Mouse (Mus musculus) liver, embryonic 13.5 days (tissue): ENCODE measurements at regions not wholly inside any gene's neighbourhood (a gene's known extent, or its start where the extent isn't known, plus 50 kb on each side); places are given as distances from the start of the nearest gene placed in this dataset.
"Not testable (repeated sequence)": the region's sequence is repeated elsewhere in the genome, so short reads cannot be mapped to it uniquely, and the experiment has no call there.

Experiments used
- ATAC-seq: fragments of 200-750 bp; cut with Nextera tagmentation; 2 replicates; pipeline ENCODE4 v1.8.0; 2017; ENCODE audit warnings: low read depth, mild to moderate bottlenecking, moderate number of reproducible peaks, moderate library complexity
- DNase-seq: peaks from one replicate; pipeline ENCODE4 v3.0.0; 2022
- H3K27ac ChIP-seq: fragments of 300-500 bp; sonication (generic); 2 replicates; pipeline ENCODE4 v1.5.1; 2015; ENCODE audit warnings: moderate library complexity, mild to moderate bottlenecking, inconsistent platforms
- H3K27me3 ChIP-seq: fragments of 300-500 bp; sonication (generic); 2 replicates; pipeline ENCODE4 v1.6.1; 2015; ENCODE audit warnings: mild to moderate bottlenecking, inconsistent platforms
- H3K36me3 ChIP-seq: fragments of 300-500 bp; sonication (generic); 2 replicates; pipeline ENCODE4 v1.6.1; 2015; ENCODE audit warnings: mild to moderate bottlenecking, inconsistent platforms
- H3K4me1 ChIP-seq: fragments of 300-500 bp; sonication (generic); replicated peaks from 2 replicates; pipeline ENCODE4 v1.6.1; 2015; ENCODE audit warnings: inconsistent platforms
- H3K4me2 ChIP-seq: fragments of 300-500 bp; sonication (generic); 2 replicates; pipeline ENCODE4 v1.6.1; 2015; ENCODE audit warnings: inconsistent platforms, mild to moderate bottlenecking, moderate library complexity
- H3K4me3 ChIP-seq: fragments of 300-500 bp; sonication (generic); replicated peaks from 2 replicates; pipeline ENCODE4 v1.5.1; 2015; ENCODE audit warnings: mild to moderate bottlenecking, inconsistent platforms
- H3K9ac ChIP-seq: fragments of 300-500 bp; sonication (generic); 2 replicates; pipeline ENCODE4 v1.6.1; 2015; ENCODE audit warnings: mild to moderate bottlenecking, inconsistent platforms
- H3K9me3 ChIP-seq: fragments of 300-500 bp; sonication (generic); replicated peaks from 2 replicates; pipeline ENCODE4 v1.6.1; 2016; ENCODE audit warnings: inconsistent platforms
- WGBS: fragments of 180-500 bp; shearing (Covaris S2); methylation state at CpG from one replicate; pipeline ENCODE4 v1.1.7; 2015; ENCODE audit not compliant: insufficient replicate concordance; 5-methylcytosine and 5-hydroxymethylcytosine counted together

- not testable (repeated sequence) for ATAC-seq
- 13% methylated on average over 4 of the region's 4 CpGs for WGBS
These were observed 469.2 kb downstream of the Adam6a start for GRCm38 (mm10) chr12:114012860-114013259.

DNA sequence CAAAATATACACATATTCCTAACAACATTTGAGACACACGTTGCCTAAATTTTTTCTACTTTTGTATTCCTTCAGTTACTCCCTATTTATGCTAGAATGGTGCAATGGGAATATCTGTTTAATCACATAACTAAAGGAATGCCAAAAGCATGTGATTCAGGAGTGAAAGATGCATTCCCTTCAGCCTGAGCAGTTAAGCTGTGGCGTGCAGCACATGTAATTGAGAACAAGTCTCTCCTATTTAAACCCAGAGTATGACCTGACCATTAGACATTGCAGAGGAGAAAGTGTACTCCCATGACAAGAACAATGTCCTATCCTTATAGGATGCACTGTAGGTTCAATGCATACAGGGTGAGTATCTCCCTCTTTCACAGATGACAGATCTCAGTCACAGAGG, 493.3 kb downstream of the Adam6a start:
- not testable (repeated sequence) for H3K4me1 ChIP-seq, H3K9ac ChIP-seq, H3K36me3 ChIP-seq, H3K27ac ChIP-seq, ATAC-seq, H3K27me3 ChIP-seq, H3K4me3 ChIP-seq, H3K4me2 ChIP-seq, DNase-seq, H3K9me3 ChIP-seq
- 46% methylated on average over 2 of the region's 2 CpGs for WGBS

More at GRCm38 (mm10) chr12:114012860-114013259, 469.2 kb downstream of the Adam6a start:
- not testable (repeated sequence) for H3K4me1 ChIP-seq, H3K27me3 ChIP-seq, H3K4me2 ChIP-seq, H3K36me3 ChIP-seq, H3K9me3 ChIP-seq, DNase-seq, H3K27ac ChIP-seq, H3K9ac ChIP-seq, H3K4me3 ChIP-seq

DNA sequence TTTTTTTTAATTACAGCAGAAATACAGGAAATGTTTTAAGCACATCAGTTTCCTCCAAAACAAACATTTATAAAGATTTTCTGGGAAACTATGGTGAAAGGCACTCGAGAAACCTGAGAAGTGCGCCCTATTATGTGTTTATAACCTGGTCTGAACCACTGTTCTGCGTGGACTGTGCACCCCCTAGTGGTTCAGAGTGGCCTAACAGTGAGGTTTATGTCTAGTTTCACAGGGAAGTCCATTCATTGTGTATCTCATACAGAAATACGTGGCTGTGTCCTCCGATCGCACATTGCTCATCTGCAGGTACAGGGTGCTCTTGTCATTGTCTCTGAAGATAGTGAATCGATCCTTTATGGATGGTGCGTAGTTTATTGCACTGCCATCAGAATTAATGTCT, 504.3 kb downstream of the Adam6a start:
- not testable (repeated sequence) for H3K27ac ChIP-seq, H3K9ac ChIP-seq, DNase-seq, H3K4me1 ChIP-seq, H3K36me3 ChIP-seq, H3K4me2 ChIP-seq, H3K9me3 ChIP-seq, H3K4me3 ChIP-seq, ATAC-seq, H3K27me3 ChIP-seq
- 56% methylated on average over 8 of the region's 8 CpGs for WGBS

DNA sequence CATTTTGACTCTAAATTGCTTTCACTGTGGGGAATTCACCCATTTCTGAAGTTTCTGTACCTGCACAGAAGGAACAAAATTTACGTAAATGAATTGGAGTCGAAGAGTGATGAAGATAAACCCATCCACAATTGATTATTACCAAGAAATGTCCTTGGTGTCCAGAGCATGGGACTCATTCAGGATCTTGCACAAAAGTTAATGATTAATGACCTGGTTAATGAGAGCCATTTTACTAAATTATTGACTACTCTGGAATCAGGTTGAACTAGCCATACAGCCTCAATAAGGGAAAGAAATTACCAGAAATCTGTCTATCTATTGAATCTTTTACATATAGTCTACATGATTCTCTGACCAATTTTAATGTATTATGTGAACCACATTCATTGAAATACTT, 509.6 kb downstream of the Adam6a start:
- WGBS: 77% methylated on average over 2 of the region's 2 CpGs
- Histone ChIP-seq H3K9me3 (no peaks in the 10 kb centered on the region), H3K27ac (no peak overlapping the region), H3K4me2 (no peak overlapping the region), H3K4me3 (no peak overlapping the region), H3K4me1 (no peaks in the 10 kb centered on the region), H3K36me3 (no peaks in the 10 kb centered on the region), H3K9ac (no peak overlapping the region), H3K27me3 (no peaks in the 10 kb centered on the region)
- DNase-seq: no peak
- no peak for ATAC-seq

GRCm38 (mm10) chr12:114059615-114060014, 515.9 kb downstream of the Adam6a start:
- H3K9me3 ChIP-seq: 0 out of 2 replicates have a peak, but pooled peaks cover 3% of the 10 kb centered on the region
- no peak overlapping the region for H3K9ac ChIP-seq
- ATAC-seq (no peak), DNase-seq (no peak)
- no peaks in the 10 kb centered on the region for H3K4me1 ChIP-seq
- H3K27ac ChIP-seq: no peak overlapping the region
- no peak overlapping the region for H3K4me2 ChIP-seq
- no peak overlapping the region for H3K4me3 ChIP-seq
- no peaks in the 10 kb centered on the region for H3K27me3 ChIP-seq
- 47% methylated on average over 3 of the region's 3 CpGs for WGBS
- H3K36me3 ChIP-seq: no peaks in the 10 kb centered on the region

DNA sequence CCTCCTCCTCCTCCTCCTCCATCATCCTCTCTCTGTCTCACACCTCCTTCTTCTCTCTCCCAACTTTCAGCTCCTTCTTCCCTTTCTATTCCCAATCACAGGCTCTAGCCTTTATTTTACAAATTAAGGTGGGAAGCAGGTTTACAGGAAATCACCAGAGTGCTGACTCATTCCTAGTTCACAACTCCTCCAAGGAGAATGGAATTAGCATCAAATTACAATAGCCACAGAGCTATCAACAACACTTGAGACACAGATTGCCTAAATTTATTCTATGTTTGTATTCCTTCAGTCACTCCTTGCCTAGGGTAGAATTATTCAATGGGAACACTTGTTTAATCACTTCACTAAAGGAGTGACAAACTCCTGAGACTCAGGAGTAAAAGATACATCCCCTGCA, 523.5 kb downstream of the Adam6a start:
- no peaks in the 10 kb centered on the region for H3K27me3 ChIP-seq
- no peak for DNase-seq
- no peaks in the 10 kb centered on the region for H3K36me3 ChIP-seq
- H3K27ac ChIP-seq: no peak overlapping the region
- H3K4me2 ChIP-seq: no peak overlapping the region
- H3K4me3 ChIP-seq: no peak overlapping the region
- no peaks in the 10 kb centered on the region; the same call in 1 of the 2 replicates for H3K9me3 ChIP-seq
- no peak for ATAC-seq
- no peak overlapping the region for H3K9ac ChIP-seq
- no peaks in the 10 kb centered on the region for H3K4me1 ChIP-seq

- H3K4me1 ChIP-seq, H3K9me3 ChIP-seq, H3K4me3 ChIP-seq, H3K27me3 ChIP-seq, H3K36me3 ChIP-seq, ATAC-seq, H3K4me2 ChIP-seq, H3K9ac ChIP-seq, H3K27ac ChIP-seq, DNase-seq: not testable (repeated sequence)
- WGBS: 52% methylated on average over 4 of the region's 4 CpGs
These were observed 565.0 kb downstream of the Adam6a start for GRCm38 (mm10) chr12:114108731-114109130.

- WGBS: 39% methylated on average over 1 of the region's 1 CpGs
- H3K4me1 ChIP-seq: no peaks in the 10 kb centered on the region
- H3K4me2 ChIP-seq: no peak overlapping the region
- H3K27me3 ChIP-seq: no peaks in the 10 kb centered on the region
- H3K4me3 ChIP-seq: no peak overlapping the region
- 0 out of 2 replicates have a peak, but pooled peaks cover 2% of the 10 kb centered on the region for H3K9me3 ChIP-seq
- DNase-seq (no peak), ATAC-seq (no peak)
- H3K36me3 ChIP-seq: no peaks in the 10 kb centered on the region
- no peak overlapping the region for H3K27ac ChIP-seq
- no peak overlapping the region for H3K9ac ChIP-seq
These were observed 591.2 kb downstream of the Adam6a start for GRCm38 (mm10) chr12:114134897-114135296.

DNA sequence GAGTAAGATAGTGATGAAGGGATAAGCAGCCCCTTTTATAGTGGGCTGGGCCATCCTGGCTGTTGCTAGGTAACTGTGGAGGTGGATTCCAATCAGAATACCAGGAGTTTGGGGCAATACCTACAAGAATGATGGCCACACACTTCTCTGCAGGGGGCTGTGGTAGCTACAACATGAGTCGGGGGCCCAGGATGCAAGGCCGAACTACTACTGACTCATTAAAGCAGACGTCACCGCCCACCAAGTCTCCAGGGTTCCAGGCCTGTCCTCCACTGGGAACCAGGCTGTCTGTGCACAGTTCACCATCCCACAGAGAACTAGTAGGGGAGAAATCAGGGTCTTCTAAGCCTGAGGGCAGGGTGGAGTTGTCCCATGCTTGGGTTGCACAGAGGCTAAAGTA, 605.1 kb downstream of the Adam6a start:
- no peak overlapping the region for H3K27ac ChIP-seq
- WGBS: 82% methylated on average over 4 of the region's 4 CpGs
- no peak for ATAC-seq

DNA sequence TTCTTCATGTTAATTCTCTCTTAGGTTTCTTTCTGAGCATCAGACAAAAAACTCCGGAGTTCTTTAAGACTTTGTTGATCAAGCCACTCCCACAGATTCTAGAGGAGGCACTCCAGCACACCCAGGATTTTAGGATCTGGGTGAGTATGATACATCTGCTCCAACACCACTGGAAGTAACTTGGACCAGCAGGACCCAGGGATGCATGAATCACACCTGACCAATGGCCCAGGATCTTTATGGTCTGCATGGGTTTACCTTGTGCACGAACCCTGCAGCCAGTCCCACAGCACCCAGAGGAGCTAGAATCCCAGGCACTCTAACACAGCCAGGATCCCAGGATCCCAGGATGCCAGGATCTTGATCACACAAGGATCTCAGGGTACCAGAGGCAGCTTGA, 628.6 kb downstream of the Adam6a start:
- Histone ChIP-seq H3K9me3 (0 out of 2 replicates have a peak, but pooled peaks cover 3% of the 10 kb centered on the region), H3K27ac (no peak overlapping the region), H3K4me1 (no peaks in the 10 kb centered on the region), H3K9ac (no peak overlapping the region), H3K4me3 (no peak overlapping the region), H3K4me2 (no peak overlapping the region), H3K36me3 (no peaks in the 10 kb centered on the region), H3K27me3 (no peaks in the 10 kb centered on the region)
- DNase-seq (no peak), ATAC-seq (no peak)
- 58% methylated on average over 2 of the region's 2 CpGs for WGBS

More for the DNA sequence above, 605.1 kb downstream of the Adam6a start:
- DNase-seq: no peak
- Histone ChIP-seq H3K36me3 (no peaks in the 10 kb centered on the region), H3K9me3 (0 out of 2 replicates have a peak, but pooled peaks cover 10% of the 10 kb centered on the region), H3K4me2 (no peak overlapping the region), H3K27me3 (no peaks in the 10 kb centered on the region), H3K9ac (no peak overlapping the region), H3K4me3 (no peak overlapping the region), H3K4me1 (no peaks in the 10 kb centered on the region)

DNA sequence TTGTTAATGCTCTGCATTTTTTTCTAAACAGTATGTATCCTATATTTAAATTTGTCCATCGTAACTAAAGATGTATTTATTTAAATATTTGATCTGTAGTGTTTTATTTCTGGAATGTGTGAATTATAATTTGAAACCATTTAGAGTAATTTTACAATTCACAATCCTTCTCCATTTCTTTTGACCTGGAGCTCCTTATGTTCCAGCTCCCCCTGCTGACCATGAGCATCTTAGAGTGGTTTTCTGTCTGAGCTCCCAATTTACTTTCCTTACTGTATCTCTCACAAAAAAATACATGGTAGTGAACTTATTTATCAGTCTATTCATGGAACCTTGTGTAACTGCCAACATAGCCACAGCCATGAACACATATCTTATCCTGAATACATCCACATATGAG, 655.8 kb downstream of the Adam6a start:
- Histone ChIP-seq H3K27me3 (no peaks in the 10 kb centered on the region), H3K36me3 (no peaks in the 10 kb centered on the region), H3K4me2 (no peak overlapping the region), H3K4me3 (no peak overlapping the region), H3K27ac (no peak overlapping the region), H3K9me3 (no peaks in the 10 kb centered on the region; the same call in 1 of the 2 replicates), H3K4me1 (no peaks in the 10 kb centered on the region), H3K9ac (no peak overlapping the region)
- DNase-seq (no peak), ATAC-seq (no peak)
- 39% methylated on average over 1 of the region's 1 CpGs for WGBS

DNA sequence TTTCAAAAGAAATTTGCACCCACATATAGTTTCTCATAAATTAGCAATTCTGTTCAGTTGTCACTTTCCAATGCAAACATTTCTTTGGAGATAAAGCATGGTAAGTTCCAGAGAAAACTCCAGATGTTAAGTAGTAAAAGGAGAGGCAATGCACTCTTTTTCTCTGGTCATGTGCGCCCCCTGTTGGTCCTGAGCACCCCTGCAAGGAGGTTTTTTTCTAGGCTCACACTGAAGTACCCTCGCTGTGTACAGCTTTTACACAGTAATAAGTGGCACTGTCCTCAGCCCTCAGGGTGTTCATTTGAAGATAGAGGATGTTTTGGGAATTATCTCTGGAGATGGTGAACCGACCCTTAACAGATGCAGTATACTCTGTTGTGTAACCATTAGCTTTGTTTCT, 678.8 kb downstream of the Adam6a start:
- no peak for ATAC-seq
- 20% methylated on average over 3 of the region's 3 CpGs for WGBS
- no peak overlapping the region for H3K9ac ChIP-seq

More for the DNA sequence above, 678.8 kb downstream of the Adam6a start:
- Histone ChIP-seq H3K27ac (no peak overlapping the region), H3K9me3 (no peaks in the 10 kb centered on the region), H3K27me3 (no peaks in the 10 kb centered on the region), H3K4me1 (no peaks in the 10 kb centered on the region), H3K4me3 (no peak overlapping the region), H3K4me2 (no peak overlapping the region), H3K36me3 (no peaks in the 10 kb centered on the region)
- DNase-seq: no peak
